Mouse (Mus musculus) adrenal gland, postnatal 4 days (tissue): ENCODE results near the gene Gm21828. TPM values are rescaled to one million over a fixed set of nuclear protein-coding genes. Genes with fewer than 3 reads are reported as not detected.
"Not testable (repeated sequence)": the region's sequence is repeated elsewhere in the genome, so short reads cannot be mapped to it uniquely, and the experiment has no call there.

Experiments used
- DNase-seq, 2 experiments: peaks; one replicate each; pipeline ENCODE4 v3.0.0; 2021 to 2022; ENCODE audit warnings: low spot score in 2 of 2, mixed read lengths in 2 of 2
- long read RNA-seq, 2 experiments: library from polyadenylated mRNA; stranded (forward); transcript quantifications; one replicate each; pipeline ENCODE4 v2.0.0; 2021
- total RNA-seq, 2 experiments: library from RNA; stranded (reverse); gene quantifications; 2 replicates each; pipeline ENCODE4 v1.2.3; 2021

Gm21828 gene
- not detected for total RNA-seq
- long read RNA-seq, experiment 1 = 0 reads
- long read RNA-seq, experiment 2 = 0 reads

DNA sequence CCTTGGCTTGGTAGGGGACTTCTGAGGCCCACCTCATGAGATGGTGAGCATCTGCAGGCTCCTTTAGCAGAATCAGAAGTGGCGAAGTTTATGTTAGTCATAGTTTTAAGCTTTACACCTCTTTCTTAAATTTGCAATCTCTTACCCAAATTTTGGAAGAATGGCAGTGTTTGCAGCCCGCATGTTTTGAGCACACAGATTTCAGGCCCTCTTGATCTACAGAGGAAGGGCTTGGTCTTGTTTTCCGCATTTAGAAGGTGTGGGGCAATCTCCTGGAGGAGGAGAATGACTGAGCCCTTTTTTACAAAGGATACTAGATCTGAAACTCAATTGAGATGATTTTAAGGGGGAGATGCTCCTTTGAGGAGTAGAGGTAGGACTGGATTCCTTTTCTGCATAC is at the start of gene Gm21828:
TSS of gene Gm21828 (minus strand) at position 101 of the 400 bp plus-strand sequence.
- DNase-seq = not testable (repeated sequence)

GRCm38 (mm10) chrY:13252091-13252490 is 28.4 kb upstream of the Gm21828 start, which contains the start of the genes Gm21440 and Gm21454:
Gene Gm21440 (plus strand): TSS chrY:13252391.
Gene Gm21454 (plus strand): TSS chrY:13252442.
- DNase-seq = not testable (repeated sequence)

Other genes starting within 250 kb of the Gm21828 start
- gene Gm20807, start 181.0 kb downstream of the Gm21828 start, total RNA-seq = not detected
- not detected for gene Gm21891, start 90.4 kb downstream of the Gm21828 start, total RNA-seq
- not detected for gene Gm21425, start 62.0 kb downstream of the Gm21828 start, total RNA-seq
- not detected for gene Gm21440, start 28.5 kb upstream of the Gm21828 start, total RNA-seq
- not detected for gene Gm21454, start 28.5 kb upstream of the Gm21828 start, total RNA-seq
- not detected for gene Gm21725, start 125.1 kb upstream of the Gm21828 start, total RNA-seq
- not detected for gene Gm21866, start 241.7 kb upstream of the Gm21828 start, total RNA-seq